Mouse (Mus musculus) embryonic fibroblast, embryonic 13.5 days (primary cell): ENCODE measurements around the gene Lrrc45.

Experiments
- CTCF ChIP-seq: IDR thresholded peaks from 2 replicates; pipeline ENCODE4 v1.5.1; 2011; ENCODE audit warnings: mild to moderate bottlenecking, control low read depth, low read length, moderate library complexity, borderline replicate concordance; ENCODE audit not compliant: insufficient read depth
- POLR2A ChIP-seq: IDR thresholded peaks from 2 replicates; pipeline ENCODE4 v1.6.1; 2011; ENCODE audit warnings: low read depth, mild to moderate bottlenecking, control low read depth, low read length, moderate library complexity

GRCm38 (mm10) chr11:120713580-120714518, at the start of gene Lrrc45, which contains the start of gene Cenpx:
- TF ChIP-seq POLR2A (peak; percentile 80), CTCF (no peak)
